Mouse (Mus musculus): ENCODE measurements around the gene Meis2. TPM values are rescaled to one million over a fixed set of nuclear protein-coding genes. Genes with fewer than 3 reads are reported as not detected.

Meis2 gene
- polyA plus RNA-seq, 1 experiment from 2014 or later: 17.1 TPM

- Histone ChIP-seq H3K27me3 (no peaks in the 10 kb centered on the region), H3K9me3 (no peaks in the 10 kb centered on the region), H3K9ac (no peak overlapping the region), H3K27ac (no peak overlapping the region), H3K4me2 (no peak overlapping the region), H3K36me3 (no peaks in the 10 kb centered on the region), H3K4me1 (no peaks in the 10 kb centered on the region), H3K4me3 (no peak overlapping the region)
- no peak for ATAC-seq (ENCODE audit: insufficient number of reproducible peaks, low FRiP score, low TSS enrichment, low read depth)
Measured at GRCm38 (mm10) chr2:115980490-115980889, 85.1 kb downstream of the Meis2 start.

DNA sequence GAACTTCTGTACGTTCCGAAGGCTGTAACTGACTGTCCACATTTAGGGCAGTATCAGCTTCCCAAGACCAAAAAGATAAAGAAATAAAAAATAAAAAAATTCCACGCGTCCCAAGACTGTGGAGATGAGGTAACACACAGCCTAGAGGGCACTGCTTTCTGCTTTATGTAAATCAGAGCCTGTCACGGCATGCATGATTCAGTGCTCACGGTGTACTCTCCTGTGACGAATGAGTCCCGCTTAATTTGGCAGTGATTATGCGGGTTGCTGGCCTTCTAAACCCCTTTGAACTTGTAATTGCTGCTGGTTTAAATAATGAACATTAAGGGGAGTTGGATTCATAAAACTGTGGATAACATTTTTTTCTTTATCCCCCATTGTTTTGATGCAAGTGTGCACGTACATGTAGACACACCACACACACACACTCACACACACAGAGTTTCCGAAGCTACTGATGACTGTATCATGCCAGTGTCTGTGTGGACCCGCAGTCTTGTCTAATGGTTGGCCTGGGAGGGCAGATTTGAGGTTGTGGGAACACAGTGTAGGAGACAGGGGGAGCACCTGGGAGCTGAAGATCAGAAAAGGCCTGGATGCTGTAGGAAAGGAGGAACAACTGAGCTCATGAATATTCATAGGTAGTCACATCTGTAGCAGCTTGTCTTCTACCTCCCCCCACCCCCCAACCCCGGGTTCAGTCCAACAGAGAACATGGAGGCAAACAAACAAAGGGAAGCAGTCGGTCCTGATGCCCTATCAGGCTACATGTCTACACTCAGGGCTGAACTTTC is 85.8 kb downstream of the Meis2 start:
- Histone ChIP-seq H3K9me3 (no peaks in the 10 kb centered on the region), H3K9ac (no peak overlapping the region), H3K27ac (no peak overlapping the region), H3K36me3 (no peaks in the 10 kb centered on the region), H3K27me3 (no peaks in the 10 kb centered on the region), H3K4me2 (no peak overlapping the region), H3K4me1 (no peaks in the 10 kb centered on the region), H3K4me3 (no peak overlapping the region)
- no peak for ATAC-seq (ENCODE audit: insufficient number of reproducible peaks, low FRiP score, low TSS enrichment, low read depth)
- 45% methylated on average over 14 of the region's 14 CpGs for WGBS

DNA sequence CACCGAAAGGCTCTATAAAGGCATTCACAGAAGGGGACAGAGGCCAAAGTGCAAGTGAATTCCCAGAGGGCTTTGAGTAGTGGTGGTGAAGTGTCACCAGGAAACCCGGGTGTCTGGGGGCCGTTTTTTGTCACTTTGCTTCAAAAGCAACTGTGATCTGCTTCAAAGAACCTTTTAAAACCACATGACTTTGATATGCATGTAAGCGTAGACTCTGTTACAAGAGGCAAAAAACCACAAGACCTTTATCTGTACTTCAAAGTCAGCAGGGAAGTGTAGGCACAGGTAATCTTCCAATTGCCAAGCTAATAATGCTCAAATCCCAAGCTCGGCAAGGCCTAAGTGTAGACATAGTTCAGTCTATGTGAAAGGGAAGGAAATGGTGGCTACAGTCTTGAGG is 87.0 kb downstream of the Meis2 start:
- no peaks in the 10 kb centered on the region for H3K9me3 ChIP-seq
- no peak overlapping the region for H3K9ac ChIP-seq

DNA sequence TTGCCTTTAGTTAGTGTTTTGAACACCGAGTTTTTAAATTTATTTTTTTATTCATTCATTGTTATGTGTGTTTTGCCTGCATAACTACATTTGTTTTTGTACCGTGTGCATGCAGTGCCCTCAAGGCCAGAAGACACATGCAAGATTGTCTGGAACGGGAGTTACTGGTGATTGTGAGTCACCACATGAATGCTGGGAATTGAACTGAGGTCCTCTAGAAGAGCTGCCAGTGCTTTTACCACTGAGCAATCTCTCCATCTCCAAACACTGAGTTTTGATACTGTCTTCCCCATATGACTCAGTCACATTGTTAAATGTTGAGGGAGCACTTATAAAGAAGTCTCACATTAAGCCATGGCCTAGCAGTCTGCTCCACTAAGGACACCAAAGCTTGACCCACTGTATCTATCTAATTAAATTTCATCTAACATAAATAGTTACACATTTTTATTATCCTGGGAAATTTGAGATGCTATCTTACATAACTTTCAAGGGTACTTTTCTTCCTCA is 94.3 kb downstream of the Meis2 start:
- no peaks in the 10 kb centered on the region for H3K27me3 ChIP-seq
- no peaks in the 10 kb centered on the region for H3K36me3 ChIP-seq
- H3K27ac ChIP-seq: no peak overlapping the region
- H3K9ac ChIP-seq: no peak overlapping the region
- H3K4me3 ChIP-seq: no peak overlapping the region
- peaks cover 4% of the 10 kb centered on the region; the same call in 1 of the 2 replicates for H3K4me1 ChIP-seq
- no peak for ATAC-seq (ENCODE audit: insufficient number of reproducible peaks, low FRiP score, low TSS enrichment, low read depth)
- 84% methylated on average over 3 of the region's 3 CpGs for WGBS
- H3K4me2 ChIP-seq: no peak overlapping the region
- H3K9me3 ChIP-seq: no peaks in the 10 kb centered on the region

More for the DNA sequence above, 87.0 kb downstream of the Meis2 start:
- no peaks in the 10 kb centered on the region for H3K4me1 ChIP-seq
- H3K4me2 ChIP-seq: no peak overlapping the region
- H3K4me3 ChIP-seq: no peak overlapping the region
- no peaks in the 10 kb centered on the region for H3K36me3 ChIP-seq
- ATAC-seq (ENCODE audit: insufficient number of reproducible peaks, low FRiP score, low TSS enrichment, low read depth): no peak
- 35% methylated on average over 5 of the region's 5 CpGs for WGBS
- H3K27me3 ChIP-seq: no peaks in the 10 kb centered on the region
- H3K27ac ChIP-seq: no peak overlapping the region

- no peak overlapping the region for H3K9ac ChIP-seq
- no peaks in the 10 kb centered on the region for H3K36me3 ChIP-seq
- peaks cover 4% of the 10 kb centered on the region; the same call in 1 of the 2 replicates for H3K4me1 ChIP-seq
- H3K9me3 ChIP-seq: no peaks in the 10 kb centered on the region
- no peaks in the 10 kb centered on the region for H3K27me3 ChIP-seq
- WGBS: 67% methylated on average over 9 of the region's 9 CpGs
- no peak overlapping the region for H3K4me3 ChIP-seq
- no peak overlapping the region for H3K27ac ChIP-seq
- no peak for ATAC-seq (ENCODE audit: insufficient number of reproducible peaks, low FRiP score, low TSS enrichment, low read depth)
- no peak overlapping the region for H3K4me2 ChIP-seq
Measured at GRCm38 (mm10) chr2:115970091-115970820, 95.4 kb downstream of the Meis2 start.

DNA sequence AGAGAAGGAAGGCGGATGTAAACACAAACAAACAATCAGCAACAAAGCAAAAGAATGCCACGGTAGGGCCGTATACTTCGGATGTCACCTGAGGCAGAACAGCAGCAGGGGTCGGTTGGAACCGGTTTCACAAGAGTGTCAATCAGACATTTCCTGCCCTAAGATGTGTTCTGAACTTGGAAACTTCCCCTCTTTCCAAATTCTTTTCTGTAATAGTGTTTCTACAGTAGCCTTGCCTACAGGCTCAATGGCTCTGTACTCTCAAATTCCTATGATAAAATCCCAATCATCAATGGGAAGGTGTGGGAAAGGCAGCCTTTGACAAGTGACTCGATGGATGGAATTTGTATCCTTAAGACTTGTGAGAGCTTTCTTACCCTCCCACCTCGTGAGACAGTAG is 96.4 kb downstream of the Meis2 start:
- Histone ChIP-seq H3K36me3 (no peaks in the 10 kb centered on the region), H3K27me3 (no peaks in the 10 kb centered on the region), H3K4me3 (no peak overlapping the region), H3K9me3 (no peaks in the 10 kb centered on the region), H3K27ac (no peak overlapping the region), H3K4me2 (no peak overlapping the region), H3K9ac (no peak overlapping the region), H3K4me1 (peaks cover 4% of the 10 kb centered on the region; the same call in 1 of the 2 replicates)
- no peak for ATAC-seq (ENCODE audit: insufficient number of reproducible peaks, low FRiP score, low TSS enrichment, low read depth)
- 58% methylated on average over 8 of the region's 8 CpGs for WGBS

- H3K36me3 ChIP-seq: no peaks in the 10 kb centered on the region
- no peak overlapping the region for H3K9ac ChIP-seq
- no peaks in the 10 kb centered on the region for H3K27me3 ChIP-seq
- no peak overlapping the region for H3K27ac ChIP-seq
- no peak overlapping the region for H3K4me3 ChIP-seq
- no peak overlapping the region for H3K4me2 ChIP-seq
- H3K4me1 ChIP-seq: no peaks in the 10 kb centered on the region
- WGBS: 70% methylated on average over 3 of the region's 3 CpGs
- no peaks in the 10 kb centered on the region for H3K9me3 ChIP-seq
- no peak for ATAC-seq (ENCODE audit: insufficient number of reproducible peaks, low FRiP score, low TSS enrichment, low read depth)
Measured at GRCm38 (mm10) chr2:115964911-115965310, 100.7 kb downstream of the Meis2 start.

DNA sequence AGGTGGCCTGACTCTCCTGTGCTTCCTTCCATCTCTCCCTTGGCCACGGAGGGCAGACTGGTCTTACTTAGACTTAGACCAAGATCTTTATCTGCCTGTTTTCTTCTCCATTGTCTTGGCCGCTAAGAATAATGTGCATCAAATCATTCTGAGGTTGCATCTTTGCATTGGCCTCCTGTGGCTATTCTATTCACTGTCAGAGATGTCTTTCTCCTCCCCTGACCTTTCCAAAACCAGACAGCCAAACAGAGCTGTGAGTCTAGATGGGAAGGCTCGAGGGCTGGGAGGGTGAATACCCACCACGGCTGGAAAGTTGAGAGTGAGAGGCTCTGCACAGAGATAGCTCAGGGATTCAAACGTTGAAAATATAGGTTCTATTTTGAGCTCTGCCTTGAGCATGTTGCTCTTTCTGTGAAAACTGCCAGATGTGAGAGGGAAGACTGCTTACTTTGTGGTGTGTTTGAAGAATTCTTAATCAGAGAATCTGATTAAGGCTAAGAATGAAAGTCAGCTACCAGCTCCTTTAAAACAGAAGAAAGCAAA is 102.3 kb downstream of the Meis2 start:
- no peak for ATAC-seq (ENCODE audit: insufficient number of reproducible peaks, low FRiP score, low TSS enrichment, low read depth)
- Histone ChIP-seq H3K4me3 (no peak overlapping the region), H3K36me3 (no peaks in the 10 kb centered on the region), H3K9me3 (no peaks in the 10 kb centered on the region), H3K9ac (no peak overlapping the region), H3K4me1 (no peaks in the 10 kb centered on the region), H3K27me3 (no peaks in the 10 kb centered on the region), H3K27ac (no peak overlapping the region), H3K4me2 (no peak overlapping the region)
- WGBS: 51% methylated on average over 5 of the region's 5 CpGs

GRCm38 (mm10) chr2:115962728-115963127 is 102.9 kb downstream of the Meis2 start:
- no peak overlapping the region for H3K4me3 ChIP-seq
- no peak overlapping the region for H3K27ac ChIP-seq
- no peaks in the 10 kb centered on the region for H3K36me3 ChIP-seq
- H3K27me3 ChIP-seq: no peaks in the 10 kb centered on the region
- H3K4me2 ChIP-seq: no peak overlapping the region
- H3K9me3 ChIP-seq: no peaks in the 10 kb centered on the region
- 75% methylated on average over 3 of the region's 3 CpGs for WGBS
- ATAC-seq (ENCODE audit: insufficient number of reproducible peaks, low FRiP score, low TSS enrichment, low read depth): no peak
- no peak overlapping the region for H3K9ac ChIP-seq
- no peaks in the 10 kb centered on the region for H3K4me1 ChIP-seq

DNA sequence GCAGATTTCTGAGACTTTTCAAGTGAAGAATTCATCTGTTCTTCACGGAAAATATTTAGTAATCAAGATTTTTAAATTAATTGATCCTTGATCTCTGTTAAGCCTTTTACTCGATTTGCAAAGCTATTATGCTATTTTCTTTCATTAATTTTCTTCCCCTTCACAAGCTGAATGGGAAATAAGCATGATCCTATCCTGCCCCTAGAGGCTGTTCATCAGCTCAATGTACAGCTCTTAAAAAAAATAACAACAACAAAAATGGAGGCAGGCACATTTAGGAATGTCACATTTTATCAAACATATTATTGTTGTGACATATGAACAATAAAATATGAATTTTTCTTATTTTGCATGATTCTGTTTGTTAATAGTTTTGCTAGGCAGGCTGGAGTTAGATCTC is 103.5 kb downstream of the Meis2 start:
- ATAC-seq (ENCODE audit: insufficient number of reproducible peaks, low FRiP score, low TSS enrichment, low read depth): no peak
- WGBS: 65% methylated on average over 2 of the region's 2 CpGs
- no peak overlapping the region for H3K27ac ChIP-seq
- H3K27me3 ChIP-seq: no peaks in the 10 kb centered on the region
- H3K36me3 ChIP-seq: no peaks in the 10 kb centered on the region
- H3K9me3 ChIP-seq: no peaks in the 10 kb centered on the region
- H3K4me2 ChIP-seq: no peak overlapping the region
- H3K4me1 ChIP-seq: no peaks in the 10 kb centered on the region
- no peak overlapping the region for H3K4me3 ChIP-seq
- H3K9ac ChIP-seq: no peak overlapping the region

- no peaks in the 10 kb centered on the region for H3K36me3 ChIP-seq
- no peak overlapping the region for H3K9ac ChIP-seq
- no peaks in the 10 kb centered on the region for H3K27me3 ChIP-seq
- no peak overlapping the region for H3K4me3 ChIP-seq
- no peaks in the 10 kb centered on the region for H3K4me1 ChIP-seq
- no peaks in the 10 kb centered on the region for H3K9me3 ChIP-seq
- 70% methylated on average over 7 of the region's 7 CpGs for WGBS
- ATAC-seq (ENCODE audit: insufficient number of reproducible peaks, low FRiP score, low TSS enrichment, low read depth): no peak
- no peak overlapping the region for H3K4me2 ChIP-seq
- H3K27ac ChIP-seq: no peak overlapping the region
Measured at GRCm38 (mm10) chr2:115960615-115961014, 105.0 kb downstream of the Meis2 start.

DNA sequence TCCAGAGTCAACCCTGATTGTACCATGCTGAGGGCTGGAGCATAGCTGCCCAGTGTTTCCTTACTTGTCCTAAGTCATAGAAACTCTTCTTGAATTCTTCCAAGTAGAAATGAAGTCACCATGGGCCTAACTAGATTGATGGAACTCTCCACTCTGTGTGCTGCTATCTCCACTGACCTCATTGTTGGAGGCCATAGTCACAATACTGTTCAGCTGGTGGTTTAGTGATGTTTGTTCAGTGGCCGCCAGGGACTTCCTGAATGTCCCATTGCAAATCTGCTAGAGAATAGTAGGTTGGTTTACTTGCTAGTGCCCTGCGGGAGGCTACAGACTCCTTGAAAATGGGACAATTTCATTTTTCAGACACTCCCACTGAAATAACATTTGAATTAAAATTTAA is 108.9 kb downstream of the Meis2 start:
- Histone ChIP-seq H3K9me3 (no peaks in the 10 kb centered on the region), H3K36me3 (no peaks in the 10 kb centered on the region), H3K9ac (no peak overlapping the region), H3K4me3 (no peak overlapping the region), H3K27me3 (no peaks in the 10 kb centered on the region), H3K4me2 (no peak overlapping the region), H3K4me1 (no peaks in the 10 kb centered on the region), H3K27ac (no peak overlapping the region)
- WGBS: 80% methylated on average over 2 of the region's 2 CpGs
- ATAC-seq (ENCODE audit: insufficient number of reproducible peaks, low FRiP score, low TSS enrichment, low read depth): no peak

All from limb, embryonic 15.5 days (tissue).